Mouse (Mus musculus) lung, postnatal 0 days (tissue): ENCODE results near the gene Gm49342. TPM values are rescaled to one million over a fixed set of nuclear protein-coding genes. Genes with fewer than 3 reads are reported as not detected.
"Not testable (repeated sequence)": the region's sequence is repeated elsewhere in the genome, so short reads cannot be mapped to it uniquely, and the experiment has no call there.

ENCODE experiments used
- ATAC-seq: fragments of 200-750 bp; cut with Nextera tagmentation; 2 replicates; pipeline ENCODE4 v1.8.0; 2017; ENCODE audit warnings: moderate library complexity
- DNase-seq: peaks from one replicate; pipeline ENCODE4 v3.0.0-alpha.2; 2016; ENCODE audit warnings: low spot score
- H3K27ac ChIP-seq: fragments of 300-500 bp; sonication (generic); 2 replicates; pipeline ENCODE4 v1.5.1; 2014; ENCODE audit warnings: antibody characterized with exemption, mild to moderate bottlenecking, low read length, mixed read lengths
- H3K27me3 ChIP-seq: fragments of 300-500 bp; sonication (generic); replicated peaks from 2 replicates; pipeline ENCODE4 v1.6.1; 2014; ENCODE audit warnings: low read length, mixed read lengths; ENCODE audit not compliant: insufficient read depth
- H3K36me3 ChIP-seq: fragments of 300-500 bp; sonication (generic); 2 replicates; pipeline ENCODE4 v1.6.1; 2014; ENCODE audit warnings: low read length, mixed read lengths; ENCODE audit not compliant: insufficient read depth
- H3K4me1 ChIP-seq: fragments of 300-500 bp; sonication (generic); 2 replicates; pipeline ENCODE4 v1.6.1; 2014; ENCODE audit warnings: antibody characterized with exemption, low read depth, low read length, mixed read lengths; ENCODE audit not compliant: insufficient read depth
- H3K4me2 ChIP-seq: fragments of 300-500 bp; sonication (generic); replicated peaks from 2 replicates; pipeline ENCODE4 v1.6.1; 2014; ENCODE audit warnings: low read depth, mild to moderate bottlenecking, low read length, moderate library complexity, mixed read lengths
- H3K4me3 ChIP-seq: fragments of 300-500 bp; sonication (generic); 2 replicates; pipeline ENCODE4 v1.5.1; 2014; ENCODE audit warnings: low read depth, low read length
- H3K9ac ChIP-seq: fragments of 300-500 bp; sonication (generic); replicated peaks from 2 replicates; pipeline ENCODE4 v1.6.1; 2014; ENCODE audit warnings: low read depth, mild to moderate bottlenecking
- H3K9me3 ChIP-seq: fragments of 300-500 bp; sonication (generic); 2 replicates; pipeline ENCODE4 v1.6.1; 2016; ENCODE audit warnings: low read length, mixed read lengths
- CTCF ChIP-seq: IDR thresholded peaks from 2 replicates; pipeline ENCODE4 v1.5.1; 2016; ENCODE audit warnings: antibody characterized with exemption, mild to moderate bottlenecking
- EP300 ChIP-seq: IDR thresholded peaks from 2 replicates; pipeline ENCODE4 v1.6.1; 2016; ENCODE audit warnings: antibody characterized with exemption, mild to moderate bottlenecking, control low read depth
- WGBS: fragments of 180-500 bp; shearing (Covaris S2); extraction: QIAGEN DNeasy Blood & Tissue Kit; methylation state at CpG from one replicate; pipeline ENCODE4 v1.1.7; 2014; 5-methylcytosine and 5-hydroxymethylcytosine counted together
- polyA plus RNA-seq: library from polyadenylated mRNA; unstranded; fragments of >200 nt; fragmentation: Nextera tagmentation; extraction: Ambion mirVana; gene quantifications from 2 replicates; pipeline ENCODE4 v1.2.1, GENCODE M21; 2015

Gm49342 gene
- not detected in 2 replicates for polyA plus RNA-seq

GRCm38 (mm10) chr14:50943932-50944667 lies at the start of gene Gm49342:
Gene Gm49342 (plus strand): TSS chr14:50944517.
- Histone ChIP-seq H3K9me3 (no peaks in the 10 kb centered on the region), H3K4me3 (peak within 1 kb of the TSS; percentile 55), H3K36me3 (no peaks in the 10 kb centered on the region), H3K27me3 (no peaks in the 10 kb centered on the region), H3K4me1 (no peaks in the 10 kb centered on the region), H3K4me2 (peak within 1 kb of the TSS; percentile 64), H3K27ac (peak within 1 kb of the TSS; percentile 84), H3K9ac (peak within 1 kb of the TSS; percentile 39; the same call in 1 of the 2 replicates)
- TF ChIP-seq EP300 (0 out of 2 replicates have a peak, but pooled peaks have one; percentile 11), CTCF (peak; percentile 68)
- WGBS = 9% methylated on average over 31 of the region's 31 CpGs
- ATAC-seq (peak; percentile 99), DNase-seq (peak; percentile 98)

GRCm38 (mm10) chr14:50895407-50895806 lies 48.9 kb upstream of the Gm49342 start:
- ATAC-seq = no peak

GRCm38 (mm10) chr14:50895985-50896746 lies 48.2 kb upstream of the Gm49342 start:
- peak; percentile 90 for DNase-seq
- TF ChIP-seq EP300 (no peak), CTCF (no peak)

More at GRCm38 (mm10) chr14:50895407-50895806, 48.9 kb upstream of the Gm49342 start:
- Histone ChIP-seq H3K9ac (no peak overlapping the region), H3K27me3 (no peaks in the 10 kb centered on the region), H3K27ac (no peak overlapping the region), H3K9me3 (no peaks in the 10 kb centered on the region), H3K36me3 (no peaks in the 10 kb centered on the region), H3K4me2 (no peak overlapping the region), H3K4me1 (peaks cover 4% of the 10 kb centered on the region), H3K4me3 (no peak overlapping the region)
- TF ChIP-seq CTCF (no peak), EP300 (no peak)
- no peak for DNase-seq

GRCm38 (mm10) chr14:50896747-50897373 lies 47.5 kb upstream of the Gm49342 start:
- Histone ChIP-seq H3K4me1 (peaks cover 4% of the 10 kb centered on the region), H3K4me2 (peak overlapping the region; percentile 62), H3K27ac (peak overlapping the region; percentile 63), H3K4me3 (peak overlapping the region; percentile 30), H3K27me3 (no peaks in the 10 kb centered on the region), H3K36me3 (no peaks in the 10 kb centered on the region), H3K9ac (peak overlapping the region; percentile 24; the same call in 1 of the 2 replicates), H3K9me3 (no peaks in the 10 kb centered on the region)
- WGBS = 18% methylated on average over 23 of the region's 23 CpGs
- TF ChIP-seq EP300 = no peak
- TF ChIP-seq CTCF = no peak
- DNase-seq (no peak), ATAC-seq (0 out of 2 replicates have a peak, but pooled peaks have one; percentile 13)

More at GRCm38 (mm10) chr14:50895985-50896746, 48.2 kb upstream of the Gm49342 start:
- Histone ChIP-seq H3K27me3 (no peaks in the 10 kb centered on the region), H3K9ac (peak overlapping the region; percentile 24; the same call in 1 of the 2 replicates), H3K4me1 (peaks cover 4% of the 10 kb centered on the region), H3K9me3 (no peaks in the 10 kb centered on the region), H3K4me3 (peak overlapping the region; percentile 30), H3K4me2 (peak overlapping the region; percentile 62), H3K36me3 (no peaks in the 10 kb centered on the region), H3K27ac (peak overlapping the region; percentile 63)
- WGBS = 16% methylated on average over 19 of the region's 19 CpGs
- ATAC-seq = peak; percentile 82

GRCm38 (mm10) chr14:50897374-50897765 lies 46.9 kb upstream of the Gm49342 start, which contains the start of gene Klhl33:
Gene Klhl33 (minus strand): TSS chr14:50897507.
- peak within 1 kb of the TSS; percentile 63 for H3K27ac ChIP-seq

GRCm38 (mm10) chr14:50897992-50898391 lies 46.3 kb upstream of the Gm49342 start:
- ATAC-seq, H3K4me2 ChIP-seq, H3K9me3 ChIP-seq, H3K4me1 ChIP-seq, DNase-seq, H3K27ac ChIP-seq, H3K9ac ChIP-seq, H3K4me3 ChIP-seq, H3K36me3 ChIP-seq, H3K27me3 ChIP-seq: not testable (repeated sequence)
- 76% methylated on average over 2 of the region's 2 CpGs for WGBS

More at GRCm38 (mm10) chr14:50897374-50897765, 46.9 kb upstream of the Gm49342 start, which contains the start of gene Klhl33:
- Histone ChIP-seq H3K9ac (peak within 1 kb of the TSS; percentile 24; the same call in 1 of the 2 replicates), H3K36me3 (no peaks in the 10 kb centered on the region), H3K4me1 (peaks cover 4% of the 10 kb centered on the region), H3K27me3 (no peaks in the 10 kb centered on the region), H3K4me2 (peak within 1 kb of the TSS; percentile 62), H3K9me3 (no peaks in the 10 kb centered on the region), H3K4me3 (peak within 1 kb of the TSS; percentile 30)
- ATAC-seq = no peak
- DNase-seq = no peak
- whole genome bisulfite sequencing = 53% methylated on average over 7 of the region's 7 CpGs
- TF ChIP-seq EP300 (no peak), CTCF (no peak)
